Mouse (Mus musculus) spleen, adult 18-20 months (tissue): ENCODE measurements around the gene Gna13.
A peak's percentile ranks its signal among the peaks of the same experiment; 100 is the strongest.

Experiments
- DNase-seq, 2 experiments: peaks; one replicate each; pipeline ENCODE4 v3.0.0; 2022; ENCODE audit warnings: mixed read lengths in 2 of 2

Gene Gna13

DNA sequence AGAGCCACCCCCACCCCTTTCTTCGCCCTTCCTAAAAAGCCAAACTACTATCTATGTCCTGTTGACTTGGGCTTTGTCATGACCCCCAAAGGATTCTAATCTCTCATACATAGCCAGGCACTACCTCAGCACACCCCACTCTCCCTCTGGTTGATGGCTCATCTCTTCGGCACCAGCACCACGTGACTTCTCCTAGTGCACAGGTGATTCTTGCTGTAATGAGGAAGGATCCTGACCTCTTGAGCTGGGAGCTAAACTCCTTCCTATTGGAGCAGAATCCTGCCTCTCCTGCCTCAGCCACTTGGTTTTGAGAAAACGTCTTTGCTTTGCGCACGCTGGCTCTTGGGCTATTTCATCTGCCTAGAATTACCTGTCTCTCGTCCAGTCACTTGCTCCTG lies 12.3 kb upstream of the Gna13 start:
- DNase-seq = no peak

DNA sequence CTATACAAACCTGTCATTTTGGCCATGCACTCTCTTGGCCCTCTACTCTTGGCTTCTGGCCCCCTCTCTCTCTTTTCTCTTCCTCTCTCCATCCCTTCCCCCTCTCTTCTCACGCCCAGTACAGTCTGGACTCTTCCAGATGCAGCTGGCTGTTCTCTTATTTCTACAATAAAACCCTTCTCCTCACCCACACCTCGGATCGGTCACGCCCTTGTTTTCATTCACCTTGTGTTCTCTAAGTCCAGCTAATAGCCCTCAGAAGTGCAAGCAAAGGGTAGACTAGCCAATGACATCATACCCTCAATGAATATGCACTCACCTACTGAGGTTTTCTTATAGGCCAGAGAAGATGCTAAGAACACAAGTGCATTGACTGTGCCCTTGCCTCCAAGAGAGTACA lies 11.1 kb upstream of the Gna13 start:
- DNase-seq = no peak

DNA sequence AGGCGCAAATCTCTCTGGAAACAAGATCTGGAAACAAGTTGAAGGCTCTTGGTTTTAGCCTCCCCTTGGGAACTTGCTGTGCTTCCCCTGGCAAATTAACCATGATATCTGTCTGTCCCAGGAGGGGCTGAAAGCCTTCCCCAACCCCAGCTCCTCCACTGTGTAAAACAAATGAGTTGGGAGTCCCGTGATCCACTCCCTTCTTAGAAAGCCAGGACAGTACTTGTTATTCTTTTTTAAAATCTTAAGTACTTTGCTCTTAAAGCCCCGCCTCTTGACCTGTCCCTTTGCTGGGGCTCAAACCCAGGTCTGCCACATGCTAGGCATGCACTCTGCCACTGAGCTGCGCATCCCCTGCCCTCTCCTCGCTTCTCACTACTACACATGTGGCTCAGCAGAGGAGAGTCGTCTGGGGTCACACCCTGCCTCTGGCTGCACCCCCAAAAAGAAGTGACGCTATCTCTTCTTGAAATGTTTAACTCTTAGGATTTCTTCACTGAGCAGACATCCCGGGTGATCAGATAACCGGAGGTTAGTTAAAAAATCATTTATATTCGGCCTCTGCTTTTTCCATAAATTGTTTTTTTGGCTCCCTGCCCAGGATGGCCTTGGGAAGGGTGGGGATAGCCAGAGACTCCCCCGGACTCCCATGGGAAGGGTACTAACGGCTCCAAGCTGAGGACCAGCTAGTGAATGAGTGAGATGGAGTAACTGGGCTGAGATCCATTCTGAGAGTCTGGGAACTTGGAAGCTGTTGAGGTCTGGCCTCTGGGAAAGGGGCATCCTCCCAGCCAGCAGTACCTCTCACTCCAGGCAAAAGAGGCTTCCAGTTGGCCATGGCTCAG lies 9.0 kb upstream of the Gna13 start:
- DNase-seq = no peak

GRCm38 (mm10) chr11:109354236-109354613 lies 8.4 kb upstream of the Gna13 start:
- DNase-seq = no peak

GRCm38 (mm10) chr11:109355771-109356388 lies 6.8 kb upstream of the Gna13 start:
- no peak for DNase-seq

GRCm38 (mm10) chr11:109357171-109357570 lies 5.5 kb upstream of the Gna13 start:
- DNase-seq = no peak

GRCm38 (mm10) chr11:109358549-109358948 lies 4.1 kb upstream of the Gna13 start:
- DNase-seq = no peak

GRCm38 (mm10) chr11:109359043-109359752 lies 3.4 kb upstream of the Gna13 start:
- no peak for DNase-seq

- no peak for DNase-seq
Observed at GRCm38 (mm10) chr11:109360102-109360501, 2.5 kb upstream of the Gna13 start.

DNA sequence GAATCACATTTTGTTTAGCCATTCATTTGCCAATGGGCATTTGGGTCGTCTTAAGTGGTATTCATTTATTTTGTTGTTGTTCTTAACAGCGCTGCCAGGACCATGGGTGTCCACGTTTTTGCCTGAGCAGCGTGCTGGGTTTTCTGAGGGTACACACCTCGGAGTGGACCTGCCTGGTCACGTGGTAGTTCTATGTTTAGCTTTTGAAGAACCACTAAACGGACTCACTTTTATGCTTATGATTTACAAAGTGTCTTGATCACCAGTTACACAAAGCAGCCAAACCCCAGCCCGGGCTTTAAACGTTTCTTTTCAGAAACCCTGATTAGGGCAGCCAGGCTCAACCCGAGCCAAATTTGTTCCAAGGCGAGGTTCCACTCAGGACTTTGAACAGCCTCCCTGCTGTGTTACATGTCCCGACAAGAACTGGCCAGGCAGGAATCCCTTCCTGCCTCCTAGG lies 2.0 kb upstream of the Gna13 start:
- no peak for DNase-seq

DNA sequence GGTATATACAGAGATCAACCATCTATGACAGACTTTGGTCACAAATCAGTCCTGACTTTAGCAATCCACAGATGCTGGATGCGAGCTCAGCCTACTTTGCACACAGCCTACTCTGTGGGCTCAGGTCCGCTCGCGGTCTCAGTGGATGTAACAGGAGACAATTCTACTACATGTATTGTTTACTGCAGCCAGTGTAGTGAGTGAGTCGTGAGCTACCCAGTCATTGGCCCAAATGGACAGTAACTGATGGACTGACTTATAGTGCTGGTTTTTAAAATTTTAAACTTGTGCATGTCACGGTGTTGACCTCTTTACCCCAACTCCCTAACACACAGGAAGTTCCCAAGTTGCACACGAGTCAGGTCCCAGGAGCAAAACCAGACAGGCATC lies 1.4 kb upstream of the Gna13 start:
- DNase-seq = no peak

DNA sequence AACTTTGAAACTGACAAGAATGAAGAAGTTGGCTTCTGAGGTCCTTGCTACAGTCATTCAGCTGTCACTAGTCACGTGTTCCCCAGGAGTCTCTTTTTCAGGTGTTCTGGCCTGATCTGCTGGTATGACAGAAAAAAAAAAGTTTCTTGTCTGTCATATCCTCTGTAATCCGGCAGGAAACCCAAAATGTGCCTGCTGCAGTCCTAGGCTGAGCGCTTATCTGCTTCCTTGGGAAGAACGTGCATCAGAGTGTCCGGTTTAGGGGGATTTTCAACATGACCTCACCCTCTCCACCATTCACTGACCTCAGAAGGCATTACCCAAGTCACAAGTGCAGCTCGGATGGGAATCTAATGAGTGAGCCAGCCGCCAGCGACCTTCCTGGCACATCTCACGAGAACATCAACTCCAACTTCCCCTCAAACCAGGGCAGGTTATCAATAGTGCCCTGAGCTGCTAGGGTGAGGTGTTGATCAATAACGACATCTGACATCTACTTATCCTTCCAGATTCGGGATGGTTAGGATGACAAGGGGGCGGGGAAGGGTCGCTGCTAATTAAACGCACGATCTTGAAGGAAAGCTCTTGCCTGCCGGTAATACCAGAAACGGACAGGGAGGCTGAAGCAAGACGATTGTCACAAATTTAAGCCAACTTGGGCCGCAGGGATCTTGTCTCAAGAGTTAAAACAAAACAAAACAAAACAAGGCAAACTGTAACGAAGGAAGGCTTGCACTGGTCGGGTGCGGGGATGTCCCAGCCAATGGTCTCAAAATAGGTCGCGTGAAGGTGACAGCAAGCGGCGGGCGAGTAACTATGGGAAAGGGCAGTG lies 784 bp upstream of the Gna13 start:
- peak in 1 of 2 experiments; percentile 40 for DNase-seq

- DNase-seq = peak; percentile 59 to 62
Observed at GRCm38 (mm10) chr11:109363191-109364133, 831 bp downstream of the Gna13 start.

- DNase-seq = no peak
Observed at GRCm38 (mm10) chr11:109364337-109364736, 1.7 kb downstream of the Gna13 start.

DNA sequence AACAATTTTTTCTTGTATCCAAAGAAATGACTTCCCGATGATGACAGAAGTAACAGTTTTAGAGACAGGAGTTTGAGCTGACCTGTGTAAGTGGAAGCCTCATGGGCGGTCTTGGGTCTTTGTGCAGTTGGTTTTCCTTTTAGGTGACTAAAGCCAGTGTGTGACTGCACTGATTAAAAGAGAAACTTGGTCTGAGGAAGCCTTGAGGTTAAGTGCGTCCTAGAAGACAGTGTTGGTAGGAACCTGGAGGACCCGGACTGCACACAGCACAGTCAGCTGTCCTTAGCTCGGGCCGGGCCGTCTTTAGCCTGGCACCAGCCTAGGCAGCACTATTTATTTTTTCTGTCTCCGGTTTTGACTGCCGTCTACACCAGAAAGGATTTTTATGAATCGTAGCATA lies 2.2 kb downstream of the Gna13 start:
- no peak for DNase-seq

GRCm38 (mm10) chr11:109365818-109366217 lies 3.2 kb downstream of the Gna13 start:
- DNase-seq = no peak

DNA sequence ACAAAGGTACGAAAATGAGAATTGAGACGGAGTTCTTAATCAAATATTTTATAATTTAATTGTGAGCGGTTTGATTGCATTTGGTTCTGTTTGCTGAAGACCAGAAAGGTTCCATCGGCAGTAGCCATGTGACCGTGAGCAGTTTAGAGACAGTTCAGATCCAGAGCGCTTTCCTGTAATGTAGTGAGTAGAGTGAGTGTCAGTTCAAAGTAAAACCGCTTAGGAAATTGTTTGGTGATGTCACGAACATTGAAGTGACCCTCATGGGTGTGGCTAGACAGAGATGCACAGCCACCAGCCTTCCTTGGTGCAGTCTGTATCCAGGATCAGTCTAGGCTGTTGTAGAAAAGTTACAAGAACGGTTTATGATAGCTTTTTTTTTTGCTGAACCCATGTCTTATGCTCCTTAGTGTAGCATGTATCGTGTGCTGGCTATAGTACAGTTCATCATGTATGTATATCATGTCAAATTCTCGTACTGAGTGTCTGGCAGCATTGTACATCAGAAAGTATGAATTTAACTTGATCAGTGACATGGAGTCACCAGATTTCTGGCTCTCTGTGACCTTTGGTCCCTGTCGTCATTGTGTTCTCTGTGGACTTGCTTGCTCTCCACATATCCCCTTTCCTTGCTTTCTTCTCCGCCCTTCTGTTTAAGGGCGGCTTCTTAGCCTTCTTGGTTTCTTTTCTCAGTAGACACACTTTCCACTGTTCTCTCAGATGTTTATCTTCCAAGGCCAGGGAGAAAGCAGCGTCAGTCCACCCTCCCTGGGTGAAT lies 4.4 kb downstream of the Gna13 start:
- DNase-seq = no peak

- DNase-seq = no peak
Observed at GRCm38 (mm10) chr11:109369026-109369637, 6.5 kb downstream of the Gna13 start.

DNA sequence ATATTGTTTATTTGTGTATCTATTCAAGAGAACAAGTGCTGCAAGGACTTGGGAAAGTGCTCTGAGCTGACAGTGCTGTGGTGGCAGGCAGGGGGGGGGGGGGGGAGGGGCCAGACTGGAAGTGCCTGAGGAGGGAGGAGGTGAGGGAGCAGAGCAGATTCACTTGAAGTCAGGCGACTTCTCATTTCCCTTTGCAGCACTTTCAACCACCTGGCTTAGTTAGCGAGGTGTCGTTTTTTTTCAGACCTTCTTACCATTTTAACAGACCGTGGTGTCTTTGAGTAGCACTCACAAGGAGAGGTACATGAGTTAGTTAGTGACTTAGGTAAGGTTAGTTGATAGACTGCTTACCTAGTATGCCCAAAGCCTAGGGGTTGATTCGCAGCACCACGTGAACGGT lies 12.8 kb downstream of the Gna13 start:
- DNase-seq = no peak

GRCm38 (mm10) chr11:109376484-109377143 lies 14.0 kb downstream of the Gna13 start:
- no peak for DNase-seq
